Mouse (Mus musculus) myocyte (in vitro differentiated cells): Measurements from ENCODE around the gene Pakap.

Experiments
- CEBPB ChIP-seq: IDR thresholded peaks from 2 replicates; pipeline ENCODE4 v1.6.1; 2011; ENCODE audit warnings: mild to moderate bottlenecking, moderate library complexity; ENCODE audit not compliant: poor library complexity, insufficient read depth, severe bottlenecking
- E2F4 ChIP-seq: IDR thresholded peaks from one replicate; pipeline ENCODE4 v1.6.1; 2011; ENCODE audit warnings: mild to moderate bottlenecking, control low read depth, moderate library complexity; ENCODE audit not compliant: insufficient read depth
- MAX ChIP-seq: IDR thresholded peaks from one replicate; pipeline ENCODE4 v1.6.1; 2011; ENCODE audit warnings: low read depth, mild to moderate bottlenecking, control low read depth
- MYOG ChIP-seq, 3 experiments: IDR thresholded peaks; one replicate each; pipeline ENCODE4 v1.6.1; 2011; ENCODE audit warnings: control low read depth in 2 of 3, low read depth in 2 of 3, mild to moderate bottlenecking in 2 of 3; ENCODE audit not compliant: insufficient read length in 2 of 3, control insufficient read depth in 1 of 3, insufficient read depth in 1 of 3
- POLR2A ChIP-seq: IDR thresholded peaks from one replicate; pipeline ENCODE4 v1.6.1; 2011; ENCODE audit warnings: low read depth, mild to moderate bottlenecking, control low read depth, moderate library complexity; ENCODE audit not compliant: insufficient read length
- POLR2AphosphoS2 ChIP-seq: IDR thresholded peaks from one replicate; pipeline ENCODE4 v1.6.1; 2011; ENCODE audit warnings: low read depth, control low read depth; ENCODE audit not compliant: insufficient read length
- SRF ChIP-seq: IDR thresholded peaks from one replicate; pipeline ENCODE4 v1.6.1; 2011; ENCODE audit warnings: low read depth; ENCODE audit not compliant: control insufficient read depth, insufficient read length
- USF1 ChIP-seq: IDR thresholded peaks from one replicate; pipeline ENCODE4 v1.6.1; 2011; ENCODE audit warnings: low read depth, mild to moderate bottlenecking, control low read depth, moderate library complexity

- TF ChIP-seq MYOG (IDR thresholded peaks at IDR 0.05; ENCODE audit: control insufficient read depth in 1 of 3, insufficient read depth in 1 of 3, insufficient read length in 2 of 3, low read depth in 2 of 3) (no peak), SRF (no peak), USF1 (no peak), POLR2A (no peak), E2F4 (no peak), MAX (no peak), CEBPB (no peak), POLR2AphosphoS2 (no peak)
Measured at GRCm38 (mm10) chr4:57640971-57641370, 73.0 kb downstream of the Pakap start.
